Mouse (Mus musculus): ENCODE results near the gene Olfr392. TPM values are rescaled to one million over a fixed set of nuclear protein-coding genes. Genes with fewer than 3 reads are reported as not detected.

The Olfr392 gene
- 0.04 TPM in 1 of 2 replicates, not detected in the other for total RNA-seq (2015)
- not detected in 2 replicates for total RNA-seq (2017)

GRCm38 (mm10) chr11:73816949-73817348, at the start of gene Olfr392:
TSS of gene Olfr392 (minus strand) at chr11:73817049.
- ATAC-seq (ENCODE audit: poor library complexity, severe bottlenecking): no peak

- ATAC-seq (ENCODE audit: poor library complexity, severe bottlenecking): no peak
Observed at GRCm38 (mm10) chr11:73851354-73851753, 34.5 kb upstream of the Olfr392 start, which contains the start of gene Olfr393. TSS of gene Olfr393 (minus strand) at chr11:73851454.

- ATAC-seq (ENCODE audit: poor library complexity, severe bottlenecking): no peak
Observed at GRCm38 (mm10) chr11:73802952-73803351, 13.9 kb downstream of the Olfr392 start, which contains the start of gene Olfr391-ps. TSS of gene Olfr391-ps (minus strand) at chr11:73803052.

GRCm38 (mm10) chr11:73782664-73783063, 34.2 kb downstream of the Olfr392 start, which contains the start of gene Olfr390:
TSS of gene Olfr390 (plus strand) at chr11:73782964.
- no peak for ATAC-seq (ENCODE audit: poor library complexity, severe bottlenecking)

GRCm38 (mm10) chr11:73780613-73781012, 36.2 kb downstream of the Olfr392 start, which contains the start of gene Olfr389:
TSS of gene Olfr389 (minus strand) at chr11:73780713.
- ATAC-seq (ENCODE audit: poor library complexity, severe bottlenecking): no peak

Other genes with a start within 250 kb of the Olfr392 start
- gene Olfr385, start 224.0 kb downstream of the Olfr392 start, total RNA-seq (2015): not detected in 2 replicates
- not detected in 2 replicates for gene Olfr385, start 224.0 kb downstream of the Olfr392 start, total RNA-seq (2017)
- not detected in 2 replicates for gene Olfr384, start 218.5 kb downstream of the Olfr392 start, total RNA-seq (2015)
- gene Olfr384, start 218.5 kb downstream of the Olfr392 start, total RNA-seq (2017): not detected in 2 replicates
- not detected in 2 replicates for gene Zfp735, start 128.3 kb downstream of the Olfr392 start, total RNA-seq (2015)
- not detected in 2 replicates for gene Zfp735, start 128.3 kb downstream of the Olfr392 start, total RNA-seq (2017)
- gene Olfr389, start 36.3 kb downstream of the Olfr392 start, total RNA-seq (2015): not detected in 2 replicates
- not detected in 2 replicates for gene Olfr389, start 36.3 kb downstream of the Olfr392 start, total RNA-seq (2017)
- gene Olfr390, start 34.1 kb downstream of the Olfr392 start, total RNA-seq (2015): not detected in 2 replicates
- 0.04 TPM in 1 of 2 replicates, not detected in the other for gene Olfr390, start 34.1 kb downstream of the Olfr392 start, total RNA-seq (2017)
- gene Olfr391-ps, start 14.0 kb downstream of the Olfr392 start, total RNA-seq (2015): not detected in 2 replicates
- not detected in 2 replicates for gene Olfr391-ps, start 14.0 kb downstream of the Olfr392 start, total RNA-seq (2017)
- gene Olfr393, start 34.4 kb upstream of the Olfr392 start, total RNA-seq (2015): not detected in 2 replicates
- not detected in 2 replicates for gene Olfr393, start 34.4 kb upstream of the Olfr392 start, total RNA-seq (2017)
- not detected in 2 replicates for gene Olfr394, start 73.7 kb upstream of the Olfr392 start, total RNA-seq (2015)
- gene Olfr394, start 73.7 kb upstream of the Olfr392 start, total RNA-seq (2017): not detected in 2 replicates
- not detected in 2 replicates for gene Olfr395, start 92.2 kb upstream of the Olfr392 start, total RNA-seq (2015)
- gene Olfr395, start 92.2 kb upstream of the Olfr392 start, total RNA-seq (2017): not detected in 2 replicates
- gene Olfr23, start 119.6 kb upstream of the Olfr392 start, total RNA-seq (2015): not detected in 2 replicates
- not detected in 2 replicates for gene Olfr23, start 119.6 kb upstream of the Olfr392 start, total RNA-seq (2017)
- gene Olfr397, start 143.8 kb upstream of the Olfr392 start, total RNA-seq (2015): not detected in 2 replicates
- gene Olfr397, start 143.8 kb upstream of the Olfr392 start, total RNA-seq (2017): not detected in 2 replicates
- not detected in 2 replicates for gene Olfr398, start 173.4 kb upstream of the Olfr392 start, total RNA-seq (2015)
- not detected in 2 replicates for gene Olfr398, start 173.4 kb upstream of the Olfr392 start, total RNA-seq (2017)
- gene Olfr139, start 239.5 kb upstream of the Olfr392 start, total RNA-seq (2015): not detected in 2 replicates
- not detected in 2 replicates for gene Olfr139, start 239.5 kb upstream of the Olfr392 start, total RNA-seq (2017)
- not detected in 2 replicates for gene Olfr399, start 239.6 kb upstream of the Olfr392 start, total RNA-seq (2015)
- gene Olfr399, start 239.6 kb upstream of the Olfr392 start, total RNA-seq (2017): not detected in 2 replicates